Mouse (Mus musculus): ENCODE results near the gene Nop53. TPM values are rescaled to one million over a fixed set of nuclear protein-coding genes. Genes with fewer than 3 reads are reported as not detected.

The Nop53 gene
- 198 and 212 TPM in 2 replicates for polyA plus RNA-seq (2015; fragmentation: Nextera tagmentation; extraction: Ambion mirVana)

DNA sequence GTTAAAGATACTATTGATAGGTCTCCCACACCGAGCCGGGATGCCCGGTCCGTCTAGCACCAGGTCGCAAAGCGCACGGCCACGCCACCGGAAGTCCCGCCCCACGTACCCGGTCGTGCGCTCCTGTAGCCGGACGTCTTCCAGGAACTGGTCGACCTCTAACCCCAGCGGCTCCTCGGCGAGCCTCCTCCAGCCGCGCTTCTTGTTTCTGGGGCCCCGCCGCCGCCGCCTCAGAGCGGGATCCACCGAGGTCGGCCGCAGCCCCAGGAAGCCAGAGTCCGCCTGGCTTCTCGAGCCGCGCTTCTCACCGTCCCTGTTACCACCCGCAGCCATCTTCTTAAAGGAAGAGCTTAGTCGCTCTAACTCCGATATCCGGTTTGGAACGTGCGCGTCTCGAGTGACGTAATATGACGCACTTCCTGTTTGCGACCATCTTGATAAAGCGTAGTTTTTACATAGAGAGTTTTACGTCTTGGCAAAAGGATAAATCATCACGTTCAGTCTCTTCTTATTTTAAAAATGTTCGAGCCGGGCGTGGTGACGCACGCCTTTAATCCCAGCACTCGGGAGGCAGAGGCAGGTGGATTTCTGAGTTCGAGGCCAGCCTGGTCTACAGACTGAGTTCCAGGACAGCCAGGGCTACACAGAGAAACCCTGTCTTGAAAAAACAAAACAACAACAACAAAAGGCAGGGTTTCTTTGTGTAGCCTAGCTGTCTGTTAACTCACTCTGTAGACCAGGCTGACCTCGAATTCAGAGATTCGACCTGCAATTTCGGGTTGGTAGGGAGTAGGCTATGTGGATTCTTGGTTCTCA, at the start of gene Nop53:
Gene Nop53, minus strand, starts transcription at position 354 of the 816 bp plus-strand sequence.
- H3K36me3 ChIP-seq (ENCODE audit: insufficient read depth, low read length) = peaks cover 46% of the 10 kb centered on the region

DNA sequence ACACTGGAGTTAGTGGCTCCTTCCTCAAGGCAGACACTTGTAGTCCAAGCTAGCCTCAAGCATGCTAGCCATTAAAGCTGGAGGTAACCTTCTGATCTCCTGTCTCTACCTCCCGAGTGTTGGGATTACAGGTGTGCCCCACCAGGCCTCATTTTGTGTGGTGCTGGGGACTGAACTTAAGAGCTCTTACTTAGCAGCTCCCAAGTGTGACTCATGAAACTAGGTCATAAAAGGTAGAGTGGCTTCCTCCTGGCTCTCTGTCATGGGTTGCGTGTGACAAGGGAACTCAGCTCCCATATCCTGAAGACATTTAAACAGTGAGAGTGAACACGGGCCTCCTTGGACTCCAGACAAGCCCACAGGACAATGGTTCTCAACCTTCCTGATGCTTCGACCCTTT, 47.9 kb upstream of the Nop53 start:
- no peak overlapping the region for H3K9ac ChIP-seq (replicated peaks; ENCODE audit: low read length)
- no peak for ATAC-seq (ENCODE audit: low FRiP score, low TSS enrichment)
- peak overlapping the region; percentile 6; the same call in 1 of the 2 replicates for H3K27ac ChIP-seq (ENCODE audit: low read length)
- WGBS = 95% methylated on average over 4 of the region's 4 CpGs
- H3K27me3 ChIP-seq (ENCODE audit: insufficient read depth, low read length) = no peaks in the 10 kb centered on the region
- no peaks in the 10 kb centered on the region for H3K4me1 ChIP-seq (ENCODE audit: insufficient read depth, low read length)
- H3K4me3 ChIP-seq (ENCODE audit: low read length) = no peak overlapping the region
- H3K4me2 ChIP-seq (replicated peaks; ENCODE audit: low read depth, low read length) = no peak overlapping the region
- H3K36me3 ChIP-seq (ENCODE audit: insufficient read depth, low read length) = peaks cover 55% of the 10 kb centered on the region
- H3K9me3 ChIP-seq (ENCODE audit: low read length) = no peaks in the 10 kb centered on the region

More for the DNA sequence above, at the start of gene Nop53:
- peaks cover 28% of the 10 kb centered on the region for H3K4me1 ChIP-seq (ENCODE audit: insufficient read depth, low read length)
- ATAC-seq (ENCODE audit: low FRiP score, low TSS enrichment) = peak; percentile 88
- no peaks in the 10 kb centered on the region for H3K9me3 ChIP-seq (ENCODE audit: low read length)
- no peaks in the 10 kb centered on the region for H3K27me3 ChIP-seq (ENCODE audit: insufficient read depth, low read length)
- H3K4me2 ChIP-seq (replicated peaks; ENCODE audit: low read depth, low read length) = peak within 1 kb of the TSS; percentile 71
- H3K9ac ChIP-seq (replicated peaks; ENCODE audit: low read length) = peak within 1 kb of the TSS; percentile 91
- 2% methylated on average over 59 of the region's 59 CpGs for WGBS
- peak within 1 kb of the TSS; percentile 96 for H3K27ac ChIP-seq (ENCODE audit: low read length)
- H3K4me3 ChIP-seq (ENCODE audit: low read length) = peak within 1 kb of the TSS; percentile 79

DNA sequence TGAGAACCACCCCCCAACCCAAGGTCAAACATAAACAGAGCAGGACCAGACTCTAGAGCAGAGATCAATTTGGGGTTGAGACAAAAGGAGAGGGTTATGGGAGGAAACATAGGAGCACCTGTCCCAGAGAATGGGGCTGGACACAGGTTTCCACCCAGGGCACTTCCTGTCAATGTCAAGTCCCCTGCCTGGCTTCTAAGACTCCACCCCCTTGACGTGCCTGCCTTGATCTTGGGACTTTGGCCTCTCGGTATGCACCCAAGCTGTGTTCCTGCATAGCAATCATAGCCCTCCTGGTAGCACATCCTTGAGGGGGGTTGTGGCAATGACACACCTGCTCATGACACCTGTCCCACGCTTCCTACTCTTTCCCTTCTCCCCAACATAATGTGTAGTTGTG, 47.3 kb upstream of the Nop53 start:
- 68% methylated on average over 3 of the region's 3 CpGs for WGBS
- Histone ChIP-seq H3K4me3 (ENCODE audit: low read length) (no peak overlapping the region), H3K4me2 (replicated peaks; ENCODE audit: low read depth, low read length) (no peak overlapping the region), H3K27ac (ENCODE audit: low read length) (no peak overlapping the region), H3K9ac (replicated peaks; ENCODE audit: low read length) (no peak overlapping the region), H3K27me3 (ENCODE audit: insufficient read depth, low read length) (no peaks in the 10 kb centered on the region), H3K4me1 (ENCODE audit: insufficient read depth, low read length) (no peaks in the 10 kb centered on the region), H3K36me3 (ENCODE audit: insufficient read depth, low read length) (peaks cover 61% of the 10 kb centered on the region), H3K9me3 (ENCODE audit: low read length) (no peaks in the 10 kb centered on the region)
- ATAC-seq (ENCODE audit: low FRiP score, low TSS enrichment) = peak; percentile 62

DNA sequence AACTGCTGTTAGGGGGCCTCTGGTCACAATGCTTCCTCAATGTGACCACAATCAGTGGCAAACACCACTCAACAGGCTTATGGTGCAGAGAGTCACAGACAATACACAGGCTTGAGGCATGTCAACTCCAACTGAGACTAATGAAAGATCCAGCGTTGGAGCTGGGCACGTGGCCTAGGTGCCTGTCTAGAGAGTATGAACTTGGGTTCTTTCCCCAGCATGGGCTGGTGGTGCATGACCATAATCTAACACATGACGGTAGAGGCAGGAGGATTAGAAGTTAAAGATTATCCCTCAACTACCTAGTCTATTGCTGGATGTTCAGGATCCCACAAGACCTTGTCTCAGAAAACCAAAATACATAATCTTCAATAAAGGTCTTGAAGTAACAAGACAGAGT, 45.9 kb upstream of the Nop53 start:
- no peak overlapping the region for H3K9ac ChIP-seq (replicated peaks; ENCODE audit: low read length)
- H3K9me3 ChIP-seq (ENCODE audit: low read length) = no peaks in the 10 kb centered on the region
- H3K27me3 ChIP-seq (ENCODE audit: insufficient read depth, low read length) = no peaks in the 10 kb centered on the region
- 82% methylated on average over 3 of the region's 3 CpGs for WGBS
- no peak overlapping the region for H3K27ac ChIP-seq (ENCODE audit: low read length)
- no peak for ATAC-seq (ENCODE audit: low FRiP score, low TSS enrichment)
- no peak overlapping the region for H3K4me2 ChIP-seq (replicated peaks; ENCODE audit: low read depth, low read length)
- no peak overlapping the region for H3K4me3 ChIP-seq (ENCODE audit: low read length)
- peaks cover 64% of the 10 kb centered on the region for H3K36me3 ChIP-seq (ENCODE audit: insufficient read depth, low read length)
- no peaks in the 10 kb centered on the region for H3K4me1 ChIP-seq (ENCODE audit: insufficient read depth, low read length)

DNA sequence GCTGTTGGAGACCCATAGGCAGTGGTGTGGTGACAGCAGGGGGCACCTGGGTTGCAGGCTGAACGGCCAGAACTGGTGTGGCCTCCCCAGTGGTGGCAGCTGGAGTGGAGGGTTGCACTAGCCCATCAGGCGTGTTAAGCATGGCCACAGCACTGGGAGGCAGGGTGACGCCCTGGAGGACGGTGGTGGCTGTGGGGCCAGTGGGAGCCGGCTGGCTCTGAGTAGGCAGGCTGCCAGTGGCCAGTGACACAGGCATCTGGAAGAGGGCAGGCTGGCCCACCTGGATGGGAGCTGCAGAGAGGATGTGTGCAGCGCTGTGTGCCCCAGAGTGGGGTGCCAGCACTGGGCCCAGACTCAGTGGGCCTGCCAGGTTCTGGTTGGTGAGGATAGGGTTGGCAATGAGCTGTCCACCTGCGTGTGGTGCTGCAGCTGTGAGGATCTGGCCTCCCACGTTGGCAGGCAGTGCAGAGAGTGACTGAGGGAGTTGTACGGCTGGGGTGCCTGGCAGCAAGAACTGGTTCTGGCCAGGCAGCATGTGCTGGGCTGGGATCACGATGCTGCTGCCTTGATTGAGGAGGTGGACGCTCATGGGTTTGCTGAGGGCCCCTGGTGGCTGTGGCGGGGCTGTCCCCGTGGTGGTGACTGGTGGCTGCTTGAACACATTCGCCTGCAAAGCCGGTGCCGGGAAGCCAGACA, 41.9 kb upstream of the Nop53 start:
- Histone ChIP-seq H3K4me1 (ENCODE audit: insufficient read depth, low read length) (no peaks in the 10 kb centered on the region), H3K9ac (replicated peaks; ENCODE audit: low read length) (no peak overlapping the region), H3K27ac (ENCODE audit: low read length) (no peak overlapping the region), H3K4me2 (replicated peaks; ENCODE audit: low read depth, low read length) (no peak overlapping the region), H3K4me3 (ENCODE audit: low read length) (no peak overlapping the region), H3K9me3 (ENCODE audit: low read length) (no peaks in the 10 kb centered on the region), H3K36me3 (ENCODE audit: insufficient read depth, low read length) (peaks cover 37% of the 10 kb centered on the region), H3K27me3 (ENCODE audit: insufficient read depth, low read length) (no peaks in the 10 kb centered on the region)
- WGBS = 91% methylated on average over 16 of the region's 16 CpGs
- ATAC-seq (ENCODE audit: low FRiP score, low TSS enrichment) = no peak

DNA sequence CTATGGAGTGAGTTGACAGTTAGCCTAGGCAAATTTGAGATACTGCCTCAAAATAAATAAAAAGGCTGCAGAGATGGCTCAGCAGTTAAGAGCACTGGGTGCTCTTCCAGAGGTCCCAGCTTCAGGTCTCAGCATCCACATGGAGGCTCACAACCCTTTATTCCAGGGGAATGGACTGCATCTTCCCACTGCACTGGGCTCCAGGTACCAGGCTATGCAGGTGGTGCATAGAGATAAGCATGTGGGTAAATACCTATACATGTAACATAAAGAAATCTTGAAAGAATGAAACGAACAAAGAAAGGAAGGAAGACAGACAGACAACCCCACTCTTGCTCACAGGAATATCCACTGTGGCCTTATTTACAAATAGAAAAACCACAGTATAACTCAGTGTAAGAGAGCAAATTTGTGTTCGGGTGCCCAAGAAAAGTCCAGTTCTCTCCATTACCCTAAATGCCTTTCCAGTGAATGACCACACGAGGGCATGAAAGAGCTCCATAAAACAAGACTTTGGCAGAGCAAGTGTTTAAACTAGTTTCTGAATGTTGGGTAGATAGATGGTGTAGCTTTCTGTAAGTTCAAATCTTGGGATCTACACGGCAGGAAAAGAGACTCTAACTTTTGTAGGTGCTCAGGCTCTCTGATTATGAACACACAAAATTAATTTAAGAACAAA, 37.0 kb upstream of the Nop53 start:
- Histone ChIP-seq H3K27me3 (ENCODE audit: insufficient read depth, low read length) (no peaks in the 10 kb centered on the region), H3K4me2 (replicated peaks; ENCODE audit: low read depth, low read length) (no peak overlapping the region), H3K9ac (replicated peaks; ENCODE audit: low read length) (no peak overlapping the region), H3K27ac (ENCODE audit: low read length) (no peak overlapping the region), H3K4me3 (ENCODE audit: low read length) (no peak overlapping the region), H3K9me3 (ENCODE audit: low read length) (no peaks in the 10 kb centered on the region), H3K36me3 (ENCODE audit: insufficient read depth, low read length) (peaks cover 26% of the 10 kb centered on the region), H3K4me1 (ENCODE audit: insufficient read depth, low read length) (no peaks in the 10 kb centered on the region)
- 38% methylated on average over 4 of the region's 4 CpGs for WGBS
- no peak for ATAC-seq (ENCODE audit: low FRiP score, low TSS enrichment)

DNA sequence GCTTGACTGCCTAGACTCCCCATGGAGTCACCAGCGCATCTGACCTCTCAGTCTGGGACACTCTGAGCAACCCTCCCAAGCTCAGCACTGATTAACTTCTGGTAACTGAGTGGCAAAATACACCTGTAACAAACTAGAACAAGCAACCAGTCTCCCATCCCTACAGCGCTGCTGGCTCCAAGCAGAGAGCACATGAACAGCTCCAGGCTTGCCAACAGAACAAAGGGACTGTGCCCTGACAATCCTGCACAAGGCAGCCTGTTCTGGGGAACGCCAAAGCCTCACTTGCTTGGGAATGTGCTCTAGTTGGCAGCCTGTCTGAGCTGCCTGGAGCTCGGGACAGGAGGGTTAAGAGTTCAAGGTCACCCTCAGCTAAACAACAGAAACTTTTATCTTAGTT, 35.7 kb upstream of the Nop53 start:
- no peak overlapping the region for H3K27ac ChIP-seq (ENCODE audit: low read length)
- no peaks in the 10 kb centered on the region for H3K27me3 ChIP-seq (ENCODE audit: insufficient read depth, low read length)
- WGBS = 76% methylated on average over 4 of the region's 4 CpGs
- H3K4me1 ChIP-seq (ENCODE audit: insufficient read depth, low read length) = no peaks in the 10 kb centered on the region
- no peaks in the 10 kb centered on the region for H3K9me3 ChIP-seq (ENCODE audit: low read length)
- H3K4me3 ChIP-seq (ENCODE audit: low read length) = no peak overlapping the region
- H3K36me3 ChIP-seq (ENCODE audit: insufficient read depth, low read length) = peaks cover 29% of the 10 kb centered on the region
- H3K4me2 ChIP-seq (replicated peaks; ENCODE audit: low read depth, low read length) = no peak overlapping the region
- ATAC-seq (ENCODE audit: low FRiP score, low TSS enrichment) = peak; percentile 46; the same call in 1 of the 2 replicates
- H3K9ac ChIP-seq (replicated peaks; ENCODE audit: low read length) = no peak overlapping the region

DNA sequence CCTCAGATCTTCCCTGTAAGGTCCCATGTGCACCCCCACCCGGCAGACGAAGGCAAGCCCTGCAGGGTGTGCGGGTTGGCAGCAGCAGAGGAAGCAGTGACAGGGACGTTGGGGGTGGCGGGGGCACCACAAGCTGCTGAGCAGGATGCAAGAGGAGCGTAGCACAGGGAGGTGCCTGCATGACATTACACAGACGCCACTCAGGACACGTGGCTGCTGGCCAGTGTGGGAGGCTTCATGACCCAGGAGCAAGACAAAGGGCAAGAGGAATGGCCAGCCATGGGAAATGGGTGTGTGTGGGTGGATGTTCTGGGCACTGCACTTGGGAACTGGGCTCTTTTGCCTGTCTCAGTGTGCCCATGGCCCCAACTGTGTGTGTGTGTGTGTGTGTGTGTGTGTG, 34.4 kb upstream of the Nop53 start:
- Histone ChIP-seq H3K27me3 (ENCODE audit: insufficient read depth, low read length) (no peaks in the 10 kb centered on the region), H3K27ac (ENCODE audit: low read length) (no peak overlapping the region), H3K9ac (replicated peaks; ENCODE audit: low read length) (no peak overlapping the region), H3K4me2 (replicated peaks; ENCODE audit: low read depth, low read length) (no peak overlapping the region), H3K9me3 (ENCODE audit: low read length) (no peaks in the 10 kb centered on the region), H3K4me1 (ENCODE audit: insufficient read depth, low read length) (no peaks in the 10 kb centered on the region), H3K4me3 (ENCODE audit: low read length) (no peak overlapping the region), H3K36me3 (ENCODE audit: insufficient read depth, low read length) (peaks cover 35% of the 10 kb centered on the region)
- peak; percentile 10; the same call in 1 of the 2 replicates for ATAC-seq (ENCODE audit: low FRiP score, low TSS enrichment)
- WGBS = 65% methylated on average over 8 of the region's 8 CpGs

DNA sequence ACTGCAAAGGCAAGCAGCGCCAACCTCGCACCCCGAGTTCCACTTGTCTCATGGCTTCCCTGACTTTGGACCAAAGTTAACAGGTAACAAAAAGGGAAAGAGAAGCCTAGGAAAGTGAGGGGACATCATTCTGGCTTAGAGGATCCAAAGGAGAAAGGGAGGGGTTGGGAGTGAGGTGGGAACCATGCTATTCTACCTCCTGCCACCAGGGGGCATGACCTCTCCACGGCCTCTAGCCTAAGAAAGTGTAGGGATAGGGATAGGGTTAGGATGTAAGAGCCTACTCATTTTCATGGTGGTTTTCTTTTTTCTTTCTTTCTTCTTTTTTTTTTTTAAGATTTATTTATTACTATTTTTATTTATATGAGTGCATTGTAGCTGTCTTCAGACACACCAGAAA, 30.0 kb upstream of the Nop53 start:
- H3K9me3 ChIP-seq (ENCODE audit: low read length) = no peaks in the 10 kb centered on the region
- no peak overlapping the region for H3K4me3 ChIP-seq (ENCODE audit: low read length)
- no peak for ATAC-seq (ENCODE audit: low FRiP score, low TSS enrichment)
- 83% methylated on average over 4 of the region's 4 CpGs for WGBS
- peaks cover 67% of the 10 kb centered on the region for H3K36me3 ChIP-seq (ENCODE audit: insufficient read depth, low read length)
- no peaks in the 10 kb centered on the region for H3K27me3 ChIP-seq (ENCODE audit: insufficient read depth, low read length)
- no peaks in the 10 kb centered on the region for H3K4me1 ChIP-seq (ENCODE audit: insufficient read depth, low read length)
- no peak overlapping the region for H3K9ac ChIP-seq (replicated peaks; ENCODE audit: low read length)
- no peak overlapping the region for H3K27ac ChIP-seq (ENCODE audit: low read length)
- no peak overlapping the region for H3K4me2 ChIP-seq (replicated peaks; ENCODE audit: low read depth, low read length)
